Comparison of ENCODE assay signal across 9 mouse cellular contexts in the genomic region with DNA sequence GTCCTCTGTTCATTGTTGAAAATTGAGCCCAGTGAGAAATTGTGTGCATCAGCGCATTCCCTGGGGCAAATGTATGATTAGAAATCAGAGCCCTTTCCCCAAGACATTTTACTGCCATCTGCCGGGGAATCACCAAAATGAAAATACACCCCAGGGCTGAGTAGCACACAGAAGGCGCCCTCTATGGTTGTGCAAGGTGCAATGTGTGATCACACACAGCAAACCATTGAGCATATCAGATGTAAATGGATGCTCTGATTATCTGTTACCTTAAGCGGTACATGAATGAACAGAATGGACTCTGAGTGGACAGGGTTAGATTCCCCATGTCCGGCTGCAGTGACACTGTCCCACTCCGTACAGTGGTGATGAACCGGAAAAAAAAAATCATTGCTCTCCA.
DNase-seq lines count a peak whose midpoint lies in the region; ATAC-seq and TF ChIP-seq lines count a peak whose summit lies in the region.
"Had no signal": no experiment of that assay in that cellular context is flagged by ENCODE, and none has a peak within 500 bp of the region (broad histone marks: within the 10 kb centered on the region; RNA-seq: fewer than 3 reads in every experiment).

No protein-coding gene starts in this region.

- H3K4me1 ChIP-seq in kidney, embryonic 16.5 days (ENCODE audit: insufficient read depth, low read length) = no peaks in the 10 kb centered on the region
- 0 out of 2 replicates have a peak, but pooled peaks cover 4% of the 10 kb centered on the region for H3K4me1 ChIP-seq in midbrain, embryonic 13.5 days (replicated peaks)
- H3K4me1 ChIP-seq: liver, embryonic 13.5 days had no signal

- H3K27me3 ChIP-seq in kidney, embryonic 16.5 days (ENCODE audit: insufficient read depth, low read length) = no peaks in the 10 kb centered on the region
- no peaks in the 10 kb centered on the region for H3K27me3 ChIP-seq in midbrain, embryonic 13.5 days
- H3K27me3 ChIP-seq: liver, embryonic 13.5 days had no signal

- intact Hi-C loops in gastrocnemius, adult 2 months (cut with DNase I) = loop anchor here (5.0 to 10.0 kb wide), 2 partner anchors 110 to 177 kb away; no protein-coding TSS in a partner anchor

- no peak overlapping the region for H3K4me3 ChIP-seq in gastrocnemius, adult 2 months
- no peak overlapping the region for H3K4me3 ChIP-seq in kidney, embryonic 16.5 days (ENCODE audit: low read length)
- H3K4me3 ChIP-seq in midbrain, embryonic 13.5 days (replicated peaks) = no peak overlapping the region
- H3K4me3 ChIP-seq: liver, embryonic 13.5 days had no signal

- no peak overlapping the region for H3K9ac ChIP-seq in kidney, embryonic 16.5 days (replicated peaks; ENCODE audit: low read length)
- H3K9ac ChIP-seq in midbrain, embryonic 13.5 days (replicated peaks) = no peak overlapping the region
- H3K9ac ChIP-seq: liver, embryonic 13.5 days had no signal

- ATAC-seq in common myeloid progenitor, adult 5-6 weeks (replicated peaks; ENCODE audit: low read depth, poor library complexity, severe bottlenecking) = peak; percentile 52
- peak; percentile 61; the same call in 1 of the 2 replicates for ATAC-seq in kidney, embryonic 16.5 days (ENCODE audit: low FRiP score, low TSS enrichment)
- ATAC-seq in inflammation-experienced regulatory T-cells, adult 6 months = no peak
- no peak for ATAC-seq in midbrain, embryonic 13.5 days

- H3K4me2 ChIP-seq in kidney, embryonic 16.5 days (replicated peaks; ENCODE audit: low read depth, low read length) = no peak overlapping the region
- H3K4me2 ChIP-seq in midbrain, embryonic 13.5 days (replicated peaks) = no peak overlapping the region
- H3K4me2 ChIP-seq: liver, embryonic 13.5 days had no signal

- DNase-seq in gastrocnemius, adult 2 months = no peak
- DNase-seq in gastrocnemius, postnatal 4 days (ENCODE audit: low spot score in 2 of 2) = no peak
- DNase-seq in 3T3-L1 (ENCODE audit: low read depth, low spot score) = peak; percentile 4
- DNase-seq in lung, postnatal 4 days = peak; percentile 13 to 16
- DNase-seq: liver, embryonic 13.5 days had no signal

- peak; percentile 65 for TF ChIP-seq CTCF in gastrocnemius, adult 2 months (IDR thresholded peaks at IDR 0.05)

- H3K9me3 ChIP-seq in kidney, embryonic 16.5 days (ENCODE audit: low read length) = no peaks in the 10 kb centered on the region
- H3K9me3 ChIP-seq in midbrain, embryonic 13.5 days = no peaks in the 10 kb centered on the region
- H3K9me3 ChIP-seq: liver, embryonic 13.5 days had no signal

- no peaks in the 10 kb centered on the region for H3K36me3 ChIP-seq in kidney, embryonic 16.5 days (ENCODE audit: insufficient read depth, low read length)
- no peaks in the 10 kb centered on the region for H3K36me3 ChIP-seq in midbrain, embryonic 13.5 days
- H3K36me3 ChIP-seq: liver, embryonic 13.5 days had no signal

- 72% methylated on average over 7 of the region's 7 CpGs for WGBS in kidney, embryonic 16.5 days
- 83% methylated on average over 7 of the region's 7 CpGs for WGBS in midbrain, embryonic 13.5 days

- H3K27ac ChIP-seq in gastrocnemius, adult 2 months = no peak overlapping the region
- no peak overlapping the region for H3K27ac ChIP-seq in kidney, embryonic 16.5 days (ENCODE audit: low read length)
- H3K27ac ChIP-seq in midbrain, embryonic 13.5 days = no peak overlapping the region
- H3K27ac ChIP-seq: liver, embryonic 13.5 days had no signal

Comparison
In these comparisons a context has a peak if more than half of its experiments do, and no peak if none do; other contexts are left out.
1. DNase-seq: peak in 3T3-L1 (single experiment) and lung, postnatal 4 days (2 of 2); none in gastrocnemius, adult 2 months (single experiment) and gastrocnemius, postnatal 4 days (0 of 2).
2. ATAC-seq: peak in common myeloid progenitor, adult 5-6 weeks (single experiment) and kidney, embryonic 16.5 days (single experiment); none in inflammation-experienced regulatory T-cells, adult 6 months (single experiment) and midbrain, embryonic 13.5 days (single experiment).